Mouse (Mus musculus): ENCODE results near the gene Ubxn6. TPM values are rescaled to one million over a fixed set of nuclear protein-coding genes. Genes with fewer than 3 reads are reported as not detected.
A peak's percentile ranks its signal among the peaks of the same experiment; 100 is the strongest.
"Not testable (repeated sequence)": the region's sequence is repeated elsewhere in the genome, so short reads cannot be mapped to it uniquely, and the experiment has no call there.

The Ubxn6 gene
- 10 to 100 TPM; 66.1 to 85.8 (median 74.4) TPM for total RNA-seq (2022)

GRCm38 (mm10) chr17:56074827-56075208 is at the start of gene Ubxn6:
Gene Ubxn6 (minus strand): TSS chr17:56075028.
- DNase-seq (ENCODE audit: low spot score in 2 of 2): peak; percentile 95 to 98

DNA sequence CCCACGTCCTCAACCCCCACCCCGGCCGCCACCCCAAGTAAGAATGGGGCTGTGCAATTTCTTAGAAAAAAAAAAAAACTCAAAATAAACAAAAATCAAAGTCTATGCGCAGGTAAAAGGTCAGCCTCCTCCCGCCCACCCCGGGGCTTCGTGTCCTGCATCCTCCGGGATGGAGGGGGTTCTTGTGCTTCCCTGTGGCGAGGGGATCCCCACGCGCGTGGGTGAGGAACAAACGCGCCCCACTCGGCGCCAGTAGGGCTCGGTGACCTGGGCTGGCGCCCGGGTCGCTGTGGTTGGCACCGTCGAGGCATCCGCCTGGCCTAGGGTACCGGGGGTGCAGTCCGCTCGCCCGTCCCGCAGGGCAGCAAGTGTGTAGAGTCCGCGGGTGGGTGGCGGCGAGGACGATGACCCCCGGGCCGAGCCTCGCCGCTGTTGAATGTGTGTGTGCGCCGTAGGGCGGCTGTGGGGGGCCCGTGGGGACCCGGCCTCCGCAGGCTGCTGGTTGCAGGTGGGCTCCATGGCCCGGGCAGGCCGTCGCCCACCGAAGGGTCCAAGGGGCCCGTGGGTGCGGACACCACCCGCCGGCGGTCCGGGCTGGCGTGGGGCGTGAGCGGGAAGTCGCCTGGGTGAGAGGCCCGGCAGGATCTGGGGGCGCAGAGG is 49.0 kb upstream of the Ubxn6 start:
- DNase-seq (ENCODE audit: low spot score in 2 of 2): no peak

GRCm38 (mm10) chr17:56123161-56123560 is 48.3 kb upstream of the Ubxn6 start:
- no peak for DNase-seq (ENCODE audit: low spot score in 2 of 2)

GRCm38 (mm10) chr17:56121826-56122225 is 47.0 kb upstream of the Ubxn6 start, which contains the start of gene Lrg1:
Gene Lrg1 (minus strand): TSS chr17:56122001.
- DNase-seq (ENCODE audit: low spot score in 2 of 2): no peak

- peak; percentile 75 to 77 for DNase-seq (ENCODE audit: low spot score in 2 of 2)
Measured at GRCm38 (mm10) chr17:56119981-56120880, 45.4 kb upstream of the Ubxn6 start.

DNA sequence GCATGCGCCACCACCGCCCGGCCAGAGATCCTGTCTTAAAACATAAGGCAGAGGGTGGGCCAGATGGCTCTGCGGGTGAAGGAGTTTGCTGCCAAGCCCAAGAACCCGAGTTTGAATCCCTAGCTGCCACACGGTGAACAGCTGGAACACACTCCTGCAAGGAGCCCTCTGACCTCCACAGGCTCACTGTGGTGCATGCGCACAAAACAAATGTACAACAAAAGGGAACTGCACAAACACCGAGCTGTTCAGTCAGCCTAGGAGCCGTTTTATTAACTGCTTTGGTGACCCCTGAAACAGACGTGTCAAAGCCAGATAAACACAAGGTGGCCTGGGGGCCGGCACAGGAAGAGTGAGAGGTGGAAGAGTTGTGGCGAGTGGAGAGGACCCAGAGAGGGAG is 44.6 kb upstream of the Ubxn6 start:
- DNase-seq (ENCODE audit: low spot score in 2 of 2): no peak

DNA sequence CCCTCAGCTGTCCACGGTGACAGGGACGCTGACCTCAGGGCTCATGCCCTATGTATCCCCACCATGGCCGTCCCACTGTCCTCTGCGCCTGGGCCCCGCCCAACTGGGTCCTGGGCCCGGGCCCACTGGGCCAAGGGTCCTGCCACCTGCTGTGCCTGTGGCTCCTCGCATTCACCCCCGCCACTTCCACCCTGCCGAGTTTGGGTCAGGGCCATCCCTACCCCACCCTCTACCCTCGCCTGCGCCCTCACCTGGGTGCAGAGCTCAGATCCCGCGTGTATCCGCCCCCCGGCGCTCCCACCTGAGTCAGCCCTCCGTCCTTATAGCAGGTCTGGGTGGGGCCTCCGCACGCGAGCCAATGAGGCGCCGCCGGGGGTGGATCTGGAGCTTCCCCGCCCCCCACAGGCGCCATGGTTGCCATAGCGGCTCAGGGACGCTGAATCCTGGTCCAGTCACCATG is 42.5 kb upstream of the Ubxn6 start, which contains the start of gene Plin5:
TSS of gene Plin5 (minus strand) at position 346 of the 460 bp plus-strand sequence.
- peak in 1 of 2 experiments; percentile 65 for DNase-seq (ENCODE audit: low spot score in 2 of 2)

DNA sequence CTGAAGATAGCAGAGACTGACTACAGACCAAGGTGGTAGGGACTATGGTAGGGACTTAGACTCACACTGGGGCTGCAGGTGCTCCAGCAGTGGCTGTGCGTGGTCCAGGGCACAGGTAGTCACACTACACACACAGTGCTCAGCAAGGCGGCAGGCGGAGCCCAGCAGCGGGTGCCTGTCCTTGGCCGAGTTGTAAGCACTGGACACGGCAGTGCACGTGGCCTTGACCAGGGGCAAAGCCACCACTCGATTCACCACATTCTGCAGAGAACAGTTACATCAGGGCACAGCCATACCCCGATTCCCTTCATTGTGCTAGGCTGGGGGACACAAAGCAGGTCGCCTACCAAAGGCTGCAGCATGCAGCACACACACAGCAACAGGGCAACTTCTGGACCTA is 41.4 kb upstream of the Ubxn6 start:
- no peak for DNase-seq (ENCODE audit: low spot score in 2 of 2)

DNA sequence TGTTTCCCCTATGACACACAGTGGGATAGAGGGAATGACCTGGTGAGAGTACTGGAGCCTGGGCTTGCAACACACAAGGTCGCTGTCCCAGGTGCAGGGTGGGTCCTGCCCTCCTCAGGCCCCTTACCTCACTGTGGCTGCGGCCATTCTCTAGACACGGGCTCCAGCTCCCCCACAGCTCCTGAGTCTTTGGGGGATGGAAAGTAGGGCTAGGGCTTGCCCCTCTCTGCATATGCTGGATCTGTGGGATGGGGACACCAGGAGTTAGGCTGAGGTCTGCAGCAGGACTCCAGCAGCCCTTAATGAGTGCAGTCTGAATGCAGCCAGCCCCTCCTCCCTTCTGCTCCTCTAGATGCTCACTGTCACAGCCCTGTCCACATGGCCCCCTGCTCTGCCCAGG is 37.9 kb upstream of the Ubxn6 start:
- no peak for DNase-seq (ENCODE audit: low spot score in 2 of 2)

- DNase-seq (ENCODE audit: low spot score in 2 of 2): peak in 1 of 2 experiments; percentile 54
Measured at GRCm38 (mm10) chr17:56111864-56112263, 37.0 kb upstream of the Ubxn6 start.

DNA sequence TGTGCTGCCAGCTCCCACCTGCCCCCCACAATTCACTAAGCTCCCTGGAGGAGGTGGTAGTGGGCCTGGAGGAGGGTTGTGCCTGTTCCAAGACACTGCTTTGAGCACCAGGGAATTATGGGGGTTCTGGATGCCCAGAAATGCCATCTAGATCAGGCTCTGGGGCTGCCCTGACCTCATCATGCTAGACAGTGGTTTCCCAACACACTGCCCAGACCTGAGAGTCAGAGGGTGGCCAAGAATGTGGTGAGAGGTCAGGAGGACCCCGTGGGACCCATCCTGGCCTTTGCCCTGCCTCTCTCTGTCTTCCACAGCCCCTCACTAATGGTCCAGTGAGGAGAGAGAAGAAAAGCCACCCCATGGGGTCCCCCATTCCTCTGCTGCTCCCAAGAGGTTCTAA is 36.2 kb upstream of the Ubxn6 start:
- no peak for DNase-seq (ENCODE audit: low spot score in 2 of 2)

GRCm38 (mm10) chr17:56110571-56110970 is 35.7 kb upstream of the Ubxn6 start:
- peak in 1 of 2 experiments; percentile 64 for DNase-seq (ENCODE audit: low spot score in 2 of 2)

GRCm38 (mm10) chr17:56109219-56110051 is 34.6 kb upstream of the Ubxn6 start, which contains the start of gene Plin4:
Gene Plin4 (minus strand): TSS chr17:56109803.
- peak; percentile 59 to 84 for DNase-seq (ENCODE audit: low spot score in 2 of 2)

- peak; percentile 85 to 91 for DNase-seq (ENCODE audit: low spot score in 2 of 2)
Measured at GRCm38 (mm10) chr17:56108334-56109044, 33.7 kb upstream of the Ubxn6 start.

DNA sequence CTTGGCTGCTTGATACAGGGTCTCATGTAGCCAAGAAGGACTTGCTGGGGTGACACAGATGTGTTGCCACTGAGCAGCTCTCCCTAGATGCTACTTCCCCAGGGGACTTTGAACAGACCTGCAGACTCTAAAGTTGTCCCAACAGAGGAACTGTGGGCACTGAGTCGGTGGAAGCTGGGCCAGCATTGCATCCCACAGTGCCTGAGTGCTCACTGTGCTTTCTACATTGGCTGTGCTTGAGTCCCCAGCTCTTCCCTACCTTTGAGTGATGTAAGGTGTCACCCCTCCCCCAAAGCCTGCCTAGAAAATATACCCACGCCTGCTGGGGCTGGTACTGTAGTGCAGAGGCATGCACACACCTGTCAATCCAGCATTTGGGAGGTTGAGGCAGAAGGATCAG is 32.9 kb upstream of the Ubxn6 start:
- DNase-seq (ENCODE audit: low spot score in 2 of 2): no peak

GRCm38 (mm10) chr17:56106981-56107380 is 32.2 kb upstream of the Ubxn6 start:
- no peak for DNase-seq (ENCODE audit: low spot score in 2 of 2)

DNA sequence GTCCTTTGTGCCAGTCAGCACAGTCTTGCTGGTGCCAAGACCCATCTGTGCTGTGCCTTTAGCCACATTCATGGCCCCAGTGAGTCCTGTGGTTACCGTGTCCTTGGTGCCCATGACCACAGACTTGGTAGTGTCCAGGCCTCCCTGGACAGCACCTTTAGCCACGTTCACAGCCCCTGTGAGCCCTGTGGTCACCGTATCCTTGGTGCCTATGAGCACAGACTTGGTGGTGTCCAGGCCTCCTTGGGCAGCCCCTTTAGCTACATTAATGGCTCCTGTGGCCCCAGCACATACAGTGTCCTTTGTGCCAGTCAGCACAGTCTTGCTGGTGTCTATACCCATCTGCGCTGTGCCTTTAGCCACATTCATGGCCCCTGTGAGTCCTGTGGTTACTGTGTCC is 31.6 kb upstream of the Ubxn6 start:
- DNase-seq (ENCODE audit: low spot score in 2 of 2): not testable (repeated sequence)

- not testable (repeated sequence) for DNase-seq (ENCODE audit: low spot score in 2 of 2)
Measured at GRCm38 (mm10) chr17:56104821-56105220, 30.0 kb upstream of the Ubxn6 start.

GRCm38 (mm10) chr17:56103465-56104285 is 28.8 kb upstream of the Ubxn6 start:
- no peak for DNase-seq (ENCODE audit: low spot score in 2 of 2)

- peak in 1 of 2 experiments; percentile 44 for DNase-seq (ENCODE audit: low spot score in 2 of 2)
Measured at GRCm38 (mm10) chr17:56102927-56103326, 28.1 kb upstream of the Ubxn6 start.

All from gastrocnemius, adult 8-10 months (tissue).